Mouse (Mus musculus) olfactory bulb, adult 2 months (tissue): ENCODE results near the gene Nrg3. TPM values are rescaled to one million over a fixed set of nuclear protein-coding genes. Genes with fewer than 3 reads are reported as not detected.
"Not testable (repeated sequence)": the region's sequence is repeated elsewhere in the genome, so short reads cannot be mapped to it uniquely, and the experiment has no call there.

ENCODE experiments used
- H3K27ac ChIP-seq: fragments of 200-500 bp; 2 replicates; pipeline ENCODE4 v1.5.1; 2012; ENCODE audit warnings: low read depth, low read length; ENCODE audit not compliant: insufficient read depth
- H3K4me1 ChIP-seq: fragments of 200-500 bp; 2 replicates; pipeline ENCODE4 v1.6.1; 2012; ENCODE audit warnings: low read length; ENCODE audit not compliant: control insufficient read depth, insufficient read depth
- H3K4me3 ChIP-seq: fragments of 200-500 bp; 2 replicates; pipeline ENCODE4 v1.5.1; 2012; ENCODE audit warnings: mild to moderate bottlenecking, low read depth, low read length, moderate library complexity; ENCODE audit not compliant: insufficient read depth
- CTCF ChIP-seq: fragments of 200-500 bp; IDR thresholded peaks from 2 replicates; pipeline ENCODE4 v1.5.1; 2012; ENCODE audit warnings: low read depth, mild to moderate bottlenecking, low read length, moderate library complexity; ENCODE audit not compliant: insufficient read depth
- POLR2A ChIP-seq: fragments of 200-500 bp; IDR thresholded peaks from 2 replicates; pipeline ENCODE4 v1.6.1; 2012; ENCODE audit warnings: mild to moderate bottlenecking, low read depth, low read length, moderate library complexity; ENCODE audit not compliant: insufficient read depth
- WGBS: fragments of 180-500 bp; shearing (Covaris S2); methylation state at CpG from one replicate; pipeline ENCODE4 v1.1.7; 2018; 5-methylcytosine and 5-hydroxymethylcytosine counted together
- polyA plus RNA-seq: library from polyadenylated mRNA; stranded (reverse); fragments of >200 nt; gene quantifications from 2 replicates; pipeline ENCODE4 v1.2.4, GENCODE M21; 2012; ENCODE audit warnings: low replicate concordance; ENCODE audit not compliant: missing spikeins, insufficient read depth, insufficient read length

Nrg3 gene
- polyA plus RNA-seq, 1 experiment = not detected

- TF ChIP-seq POLR2A = no peak
- TF ChIP-seq CTCF = no peak
- Histone ChIP-seq H3K4me1 (no peaks in the 10 kb centered on the region), H3K27ac (no peak overlapping the region), H3K4me3 (no peak overlapping the region)
- 85% methylated on average over 1 of the region's 1 CpGs for WGBS
Measured at GRCm38 (mm10) chr14:39261016-39261415, 211.9 kb downstream of the Nrg3 start.

GRCm38 (mm10) chr14:39255391-39255790, 217.5 kb downstream of the Nrg3 start:
- Histone ChIP-seq H3K27ac (no peak overlapping the region), H3K4me3 (no peak overlapping the region), H3K4me1 (no peaks in the 10 kb centered on the region)
- TF ChIP-seq POLR2A (no peak), CTCF (no peak)
- WGBS = 60% methylated on average over 1 of the region's 1 CpGs

GRCm38 (mm10) chr14:39240267-39240666, 232.6 kb downstream of the Nrg3 start:
- Histone ChIP-seq H3K27ac (no peak overlapping the region), H3K4me3 (no peak overlapping the region), H3K4me1 (no peaks in the 10 kb centered on the region)
- 44% methylated on average over 2 of the region's 2 CpGs for WGBS
- TF ChIP-seq CTCF (no peak), POLR2A (no peak)

GRCm38 (mm10) chr14:39211472-39211871, 261.4 kb downstream of the Nrg3 start:
- Histone ChIP-seq H3K27ac (no peak overlapping the region), H3K4me1 (no peaks in the 10 kb centered on the region), H3K4me3 (no peak overlapping the region)
- TF ChIP-seq POLR2A (no peak), CTCF (no peak)
- WGBS = 74% methylated on average over 1 of the region's 1 CpGs

- Histone ChIP-seq H3K4me3 (no peak overlapping the region), H3K4me1 (no peaks in the 10 kb centered on the region), H3K27ac (no peak overlapping the region)
- WGBS = 76% methylated on average over 5 of the region's 5 CpGs
- TF ChIP-seq POLR2A (no peak), CTCF (no peak)
Measured at GRCm38 (mm10) chr14:39191946-39192345, 280.9 kb downstream of the Nrg3 start.

- no peak overlapping the region for H3K4me3 ChIP-seq
- 89% methylated on average over 2 of the region's 2 CpGs for WGBS
- TF ChIP-seq POLR2A (no peak), CTCF (no peak)
- H3K27ac ChIP-seq = no peak overlapping the region
- no peaks in the 10 kb centered on the region for H3K4me1 ChIP-seq
Measured at GRCm38 (mm10) chr14:39173709-39174108, 299.2 kb downstream of the Nrg3 start.

GRCm38 (mm10) chr14:39160140-39160539, 312.7 kb downstream of the Nrg3 start:
- Histone ChIP-seq H3K27ac (no peak overlapping the region), H3K4me1 (no peaks in the 10 kb centered on the region), H3K4me3 (no peak overlapping the region)
- TF ChIP-seq CTCF = no peak
- no peak for TF ChIP-seq POLR2A
- WGBS = 75% methylated on average over 3 of the region's 3 CpGs

GRCm38 (mm10) chr14:39155462-39155861, 317.4 kb downstream of the Nrg3 start:
- WGBS = 77% methylated on average over 1 of the region's 1 CpGs
- H3K27ac ChIP-seq = no peak overlapping the region

GRCm38 (mm10) chr14:39129766-39130165, 343.1 kb downstream of the Nrg3 start:
- 91% methylated on average over 2 of the region's 2 CpGs for whole genome bisulfite sequencing
- TF ChIP-seq POLR2A = no peak
- TF ChIP-seq CTCF = no peak
- H3K4me1 ChIP-seq = no peaks in the 10 kb centered on the region

More at GRCm38 (mm10) chr14:39155462-39155861, 317.4 kb downstream of the Nrg3 start:
- TF ChIP-seq CTCF (no peak), POLR2A (no peak)
- Histone ChIP-seq H3K4me1 (no peaks in the 10 kb centered on the region), H3K4me3 (no peak overlapping the region)

GRCm38 (mm10) chr14:39117977-39118376, 354.9 kb downstream of the Nrg3 start:
- H3K4me1 ChIP-seq = no peaks in the 10 kb centered on the region
- TF ChIP-seq CTCF (no peak), POLR2A (no peak)
- WGBS = 69% methylated on average over 3 of the region's 3 CpGs
- no peak overlapping the region for H3K27ac ChIP-seq
- H3K4me3 ChIP-seq = no peak overlapping the region

More at GRCm38 (mm10) chr14:39129766-39130165, 343.1 kb downstream of the Nrg3 start:
- Histone ChIP-seq H3K27ac (no peak overlapping the region), H3K4me3 (no peak overlapping the region)

- 93% methylated on average over 3 of the region's 3 CpGs for WGBS
- not testable (repeated sequence) for H3K4me3 ChIP-seq, H3K4me1 ChIP-seq, H3K27ac ChIP-seq
Measured at GRCm38 (mm10) chr14:39116522-39117231, 356.2 kb downstream of the Nrg3 start.
